In genomic region chr4:123918851-123919250, GRCm38 (mm10) we compare ENCODE assay signal across 8 mouse cellular contexts. TPM values are rescaled to one million over a fixed set of nuclear protein-coding genes. Genes with fewer than 3 reads are reported as not detected.
DNase-seq lines count a peak whose midpoint lies in the region; ATAC-seq and TF ChIP-seq lines count a peak whose summit lies in the region.

No protein-coding gene starts in this region.

- TF ChIP-seq CTCF in G1E (IDR thresholded peaks at IDR 0.05; ENCODE audit: low read depth, low read length): no peak
- no peak for TF ChIP-seq CTCF in forebrain, postnatal 0 days (IDR thresholded peaks at IDR 0.05; ENCODE audit: low read depth)
- no peak for TF ChIP-seq CTCF in liver, postnatal 0 days (IDR thresholded peaks at IDR 0.05; ENCODE audit: low read depth)

- H3K27ac ChIP-seq in heart, embryonic 13.5 days (replicated peaks): no peak overlapping the region
- no peak overlapping the region for H3K27ac ChIP-seq in forebrain, postnatal 0 days (ENCODE audit: low read depth, low read length)
- no peak overlapping the region for H3K27ac ChIP-seq in liver, postnatal 0 days (ENCODE audit: low read depth)

- DNase-seq in heart, adult 18-20 months: no peak
- no peak for DNase-seq in G1E (ENCODE audit: low spot score)
- no peak for DNase-seq in forebrain, postnatal 0 days
- DNase-seq in liver, postnatal 0 days: no peak
- no peak for DNase-seq in frontal cortex, postnatal 25 days (ENCODE audit: low spot score in 2 of 2)
- no peak for DNase-seq in left cerebral cortex, adult 9 months (ENCODE audit: low spot score in 2 of 2)
- no peak for DNase-seq in gastrocnemius, postnatal 4 days (ENCODE audit: low spot score in 2 of 2)

- TF ChIP-seq EP300 in liver, postnatal 0 days (IDR thresholded peaks at IDR 0.05; ENCODE audit: low read depth): no peak

- peak overlapping the region; percentile 100 for H3K4me3 ChIP-seq in heart, embryonic 13.5 days
- H3K4me3 ChIP-seq in G1E (ENCODE audit: low read depth, low read length): peak overlapping the region; percentile 94; the same call in 1 of the 2 replicates
- H3K4me3 ChIP-seq in forebrain, postnatal 0 days (ENCODE audit: low read depth, low read length): 0 out of 2 replicates have a peak overlapping the region, but pooled peaks have one; percentile 99
- H3K4me3 ChIP-seq in liver, postnatal 0 days (ENCODE audit: low read depth, low read length): peak overlapping the region; percentile 99; the same call in 1 of the 2 replicates

- 70% methylated on average over 2 of the region's 2 CpGs for WGBS in heart, embryonic 13.5 days
- 53% methylated on average over 2 of the region's 2 CpGs for WGBS in forebrain, postnatal 0 days
- WGBS in liver, postnatal 0 days (ENCODE audit: insufficient replicate concordance): 61% methylated on average over 2 of the region's 2 CpGs

- H3K27me3 ChIP-seq in heart, embryonic 13.5 days (replicated peaks): no peaks in the 10 kb centered on the region
- no peaks in the 10 kb centered on the region for H3K27me3 ChIP-seq in G1E (ENCODE audit: insufficient read depth, low read length)
- no peaks in the 10 kb centered on the region for H3K27me3 ChIP-seq in forebrain, postnatal 0 days (ENCODE audit: insufficient read depth, low read length)
- no peaks in the 10 kb centered on the region for H3K27me3 ChIP-seq in liver, postnatal 0 days (ENCODE audit: insufficient read depth, low read length)

- H3K9me3 ChIP-seq in heart, embryonic 13.5 days: no peaks in the 10 kb centered on the region
- no peaks in the 10 kb centered on the region for H3K9me3 ChIP-seq in G1E (replicated peaks)
- H3K9me3 ChIP-seq in forebrain, postnatal 0 days (ENCODE audit: low read length): no peaks in the 10 kb centered on the region
- no peaks in the 10 kb centered on the region for H3K9me3 ChIP-seq in liver, postnatal 0 days (ENCODE audit: low read length)

- peak overlapping the region; percentile 98 for H3K9ac ChIP-seq in heart, embryonic 13.5 days
- peak overlapping the region; percentile 6; the same call in 1 of the 2 replicates for H3K9ac ChIP-seq in forebrain, postnatal 0 days
- peak overlapping the region; percentile 95 for H3K9ac ChIP-seq in liver, postnatal 0 days (replicated peaks)

- H3K4me2 ChIP-seq in heart, embryonic 13.5 days: peak overlapping the region; percentile 89
- H3K4me2 ChIP-seq in forebrain, postnatal 0 days (ENCODE audit: low read depth): peak overlapping the region; percentile 85
- H3K4me2 ChIP-seq in liver, postnatal 0 days (ENCODE audit: low read depth, low read length): peak overlapping the region; percentile 86

- H3K4me1 ChIP-seq in heart, embryonic 13.5 days: peaks cover 23% of the 10 kb centered on the region
- peaks cover 22% of the 10 kb centered on the region for H3K4me1 ChIP-seq in G1E (ENCODE audit: insufficient read depth, low read depth, low read length)
- peaks cover 6% of the 10 kb centered on the region for H3K4me1 ChIP-seq in forebrain, postnatal 0 days (ENCODE audit: insufficient read depth)
- H3K4me1 ChIP-seq in liver, postnatal 0 days (ENCODE audit: insufficient read depth): peaks cover 27% of the 10 kb centered on the region

- no peak for ATAC-seq in heart, embryonic 13.5 days (ENCODE audit: extremely low read depth, insufficient number of reproducible peaks, low FRiP score, low TSS enrichment)
- ATAC-seq in G1E (ENCODE audit: extremely low read depth, insufficient number of reproducible peaks, low FRiP score, poor library complexity, severe bottlenecking): no peak
- ATAC-seq in forebrain, postnatal 0 days: no peak
- no peak for ATAC-seq in liver, postnatal 0 days

- H3K36me3 ChIP-seq in heart, embryonic 13.5 days: peaks cover 42% of the 10 kb centered on the region
- peaks cover 49% of the 10 kb centered on the region for H3K36me3 ChIP-seq in G1E (replicated peaks)
- peaks cover 30% of the 10 kb centered on the region for H3K36me3 ChIP-seq in forebrain, postnatal 0 days (ENCODE audit: insufficient read depth)
- H3K36me3 ChIP-seq in liver, postnatal 0 days (replicated peaks; ENCODE audit: insufficient read depth, low read length): peaks cover 25% of the 10 kb centered on the region

RNA-seq across cellular contexts. Expression of gene 4930535I16Rik, which starts 1.0 kb away (rescaled TPM):
- polyA plus RNA-seq in heart, embryonic 13.5 days (2015; fragmentation: Nextera tagmentation; extraction: Ambion mirVana): not detected in 2 replicates
- not detected for total RNA-seq in heart, adult 18-20 months (2021)
- total RNA-seq in G1E (2014; fragmentation: Nextera tagmentation): not detected in 2 replicates
- not detected in 2 replicates for total RNA-seq in G1E (2017)
- polyA plus RNA-seq in G1E (2012): 0.20 TPM in 1 of 2 replicates, not detected in the other
- total RNA-seq in forebrain, postnatal 0 days (2014; rRNA removed): not detected in 2 replicates
- not detected in 2 replicates for polyA plus RNA-seq in forebrain, postnatal 0 days (2015; fragmentation: Nextera tagmentation; extraction: Ambion mirVana)
- polyA plus RNA-seq in liver, postnatal 0 days (2015; fragmentation: Nextera tagmentation; extraction: Ambion mirVana): not detected in 2 replicates
- not detected for total RNA-seq in gastrocnemius, postnatal 4 days (2021)

RNA-seq across cellular contexts. Expression of gene Rragc, which starts 1.6 kb away (rescaled TPM):
- polyA plus RNA-seq in heart, embryonic 13.5 days (2015; fragmentation: Nextera tagmentation; extraction: Ambion mirVana): 38.1 and 40.9 TPM in 2 replicates
- total RNA-seq in heart, adult 18-20 months (2021): 10 to 100 TPM; 40.4 to 40.7 TPM
- total RNA-seq in G1E (2014; fragmentation: Nextera tagmentation) (50.1 and 54.7 TPM in 2 replicates), G1E (2017) (113 and 141 TPM in 2 replicates)
- 24.2 and 34.2 TPM in 2 replicates for polyA plus RNA-seq in G1E (2012)
- 41.8 and 51.9 TPM in 2 replicates for total RNA-seq in forebrain, postnatal 0 days (2014; rRNA removed)
- polyA plus RNA-seq in forebrain, postnatal 0 days (2015; fragmentation: Nextera tagmentation; extraction: Ambion mirVana): 32.8 and 42.6 TPM in 2 replicates
- polyA plus RNA-seq in liver, postnatal 0 days (2015; fragmentation: Nextera tagmentation; extraction: Ambion mirVana): 20.0 and 20.1 TPM in 2 replicates
- 10 to 100 TPM; 43.0 to 44.3 TPM for total RNA-seq in gastrocnemius, postnatal 4 days (2021)

RNA-seq across cellular contexts. Expression of gene Mycbp, which starts 14.2 kb away (rescaled TPM):
- polyA plus RNA-seq in heart, embryonic 13.5 days (2015; fragmentation: Nextera tagmentation; extraction: Ambion mirVana): 57.6 and 58.5 TPM in 2 replicates
- 10 to 100 TPM; 24.6 to 26.3 TPM for total RNA-seq in heart, adult 18-20 months (2021)
- total RNA-seq in G1E (2014; fragmentation: Nextera tagmentation): 24.6 and 28.1 TPM in 2 replicates
- total RNA-seq in G1E (2017): 26.6 and 27.2 TPM in 2 replicates
- polyA plus RNA-seq in G1E (2012): 14.5 and 47.3 TPM in 2 replicates
- 7.1 and 7.9 TPM in 2 replicates for total RNA-seq in forebrain, postnatal 0 days (2014; rRNA removed)
- polyA plus RNA-seq in forebrain, postnatal 0 days (2015; fragmentation: Nextera tagmentation; extraction: Ambion mirVana): 40.8 and 46.0 TPM in 2 replicates
- polyA plus RNA-seq in liver, postnatal 0 days (2015; fragmentation: Nextera tagmentation; extraction: Ambion mirVana): 43.5 and 44.5 TPM in 2 replicates
- total RNA-seq in gastrocnemius, postnatal 4 days (2021): 10 to 100 TPM; 27.8 to 30.2 TPM

RNA-seq across cellular contexts. Expression of gene 4933427I04Rik, which starts 59.4 kb away (rescaled TPM):
- not detected in 2 replicates for polyA plus RNA-seq in heart, embryonic 13.5 days (2015; fragmentation: Nextera tagmentation; extraction: Ambion mirVana)
- not detected for total RNA-seq in heart, adult 18-20 months (2021)
- not detected in 2 replicates for total RNA-seq in G1E (2014; fragmentation: Nextera tagmentation)
- 0.17 and 0.22 TPM in 2 replicates for total RNA-seq in G1E (2017)
- polyA plus RNA-seq in G1E (2012): not detected in 2 replicates
- not detected in 2 replicates for total RNA-seq in forebrain, postnatal 0 days (2014; rRNA removed)
- 0.09 and 0.11 TPM in 2 replicates for polyA plus RNA-seq in forebrain, postnatal 0 days (2015; fragmentation: Nextera tagmentation; extraction: Ambion mirVana)
- not detected in 2 replicates for polyA plus RNA-seq in liver, postnatal 0 days (2015; fragmentation: Nextera tagmentation; extraction: Ambion mirVana)
- not detected for total RNA-seq in gastrocnemius, postnatal 4 days (2021)

Comparison
In these comparisons a context has a peak if more than half of its experiments do, and no peak if none do; other contexts are left out.
1. H3K9ac ChIP-seq: peak in every context shown above with its lines; median percentile 98 in heart, embryonic 13.5 days; 95 in liver, postnatal 0 days; 6 in forebrain, postnatal 0 days.